Comparison of ENCODE assay signal across 8 mouse cellular contexts in the genomic region with DNA sequence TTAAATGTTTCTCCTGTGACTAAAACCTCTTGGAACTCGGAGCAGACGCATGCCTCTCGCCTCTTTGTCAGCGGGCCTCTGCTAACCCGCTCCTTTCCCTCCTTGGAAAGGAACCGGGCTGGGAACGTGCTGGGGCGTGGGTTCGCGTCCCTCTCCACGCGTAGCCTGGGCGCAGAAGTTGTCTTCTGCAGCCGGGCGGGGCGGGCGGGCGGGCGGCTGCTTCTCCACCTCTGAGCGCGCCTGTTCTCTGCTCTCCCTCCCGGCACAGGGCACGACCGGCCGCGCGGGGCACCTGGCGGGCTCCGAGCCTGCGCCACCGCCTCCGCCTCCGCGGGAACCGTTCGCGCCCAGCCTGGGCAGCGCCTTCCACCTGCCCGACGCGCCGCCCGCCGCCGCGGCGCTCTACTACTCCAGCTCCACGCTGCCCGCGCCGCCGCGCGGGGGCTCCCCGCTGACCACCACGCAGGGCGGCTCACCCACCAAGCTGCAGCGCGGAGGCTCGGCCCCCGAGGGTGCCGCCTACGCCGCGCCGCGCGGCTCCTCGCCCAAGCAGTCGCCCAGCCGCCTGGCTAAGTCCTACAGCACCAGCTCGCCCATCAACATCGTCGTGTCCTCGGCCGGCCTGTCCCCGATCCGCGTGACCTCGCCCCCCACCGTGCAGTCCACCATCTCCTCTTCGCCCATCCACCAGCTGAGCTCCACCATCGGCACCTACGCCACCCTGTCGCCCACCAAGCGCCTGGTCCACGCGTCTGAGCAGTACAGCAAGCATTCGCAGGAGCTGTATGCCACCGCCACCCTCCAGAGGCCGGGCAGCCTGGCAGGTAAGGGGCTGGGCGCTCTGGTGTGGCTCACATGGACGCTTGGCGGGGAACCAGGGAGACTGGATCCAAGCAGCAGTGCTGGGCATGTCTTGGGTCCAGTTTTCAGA.
A peak's percentile ranks its signal among the peaks of the same experiment; 100 is the strongest.
DNase-seq lines count a peak whose midpoint lies in the region; ATAC-seq and TF ChIP-seq lines count a peak whose summit lies in the region.

No protein-coding gene starts in this region.

- no peaks in the 10 kb centered on the region for H3K36me3 ChIP-seq in ES-Bruce4 (ENCODE audit: control insufficient read depth, insufficient read depth, low read length, poor library complexity, severe bottlenecking)
- no peaks in the 10 kb centered on the region for H3K36me3 ChIP-seq in hindbrain, embryonic 11.5 days (ENCODE audit: control insufficient read depth, insufficient read depth, low read length)
- H3K36me3 ChIP-seq in limb, embryonic 15.5 days: no peaks in the 10 kb centered on the region
- no peaks in the 10 kb centered on the region; the same call in 1 of the 2 replicates for H3K36me3 ChIP-seq in midbrain, embryonic 16.5 days (ENCODE audit: control insufficient read depth, insufficient read depth, low read length)

- 2% methylated on average over 70 of the region's 94 CpGs for WGBS in hindbrain, embryonic 11.5 days
- WGBS in limb, embryonic 15.5 days: 1% methylated on average over 88 of the region's 94 CpGs
- 2% methylated on average over 92 of the region's 94 CpGs for WGBS in midbrain, embryonic 16.5 days

- DNase-seq in adrenal gland, postnatal 10 days: peak; percentile 19
- DNase-seq in adrenal gland, adult 8-10 months: no peak
- peak; percentile 54 for DNase-seq in embryo, embryonic 11 days
- peak; percentile 48 for DNase-seq in hindbrain, embryonic 11.5 days (ENCODE audit: low spot score)
- peak; percentile 54 for DNase-seq in thymus, postnatal 4 days

- no peaks in the 10 kb centered on the region for H3K9me3 ChIP-seq in ES-Bruce4 (replicated peaks; ENCODE audit: control insufficient read depth, insufficient read depth, low read length, poor library complexity, severe bottlenecking)
- no peaks in the 10 kb centered on the region for H3K9me3 ChIP-seq in hindbrain, embryonic 11.5 days (ENCODE audit: control insufficient read depth, low read length)
- no peaks in the 10 kb centered on the region for H3K9me3 ChIP-seq in limb, embryonic 15.5 days
- no peaks in the 10 kb centered on the region for H3K9me3 ChIP-seq in midbrain, embryonic 16.5 days (replicated peaks; ENCODE audit: control insufficient read depth, low read length, poor library complexity, severe bottlenecking)

- TF ChIP-seq POLR2A in ES-Bruce4 (IDR thresholded peaks at IDR 0.05; ENCODE audit: insufficient read depth, low read length): no peak

- TF ChIP-seq CTCF in ES-Bruce4 (IDR thresholded peaks at IDR 0.05; ENCODE audit: low read depth, low read length): no peak

- H3K27me3 ChIP-seq in ES-Bruce4 (ENCODE audit: control insufficient read depth, insufficient read depth, low read length, poor library complexity, severe bottlenecking): 0 out of 2 replicates have a peak, but pooled peaks cover 3% of the 10 kb centered on the region
- H3K27me3 ChIP-seq in hindbrain, embryonic 11.5 days (ENCODE audit: control insufficient read depth, insufficient read depth, low read length): peaks cover 5% of the 10 kb centered on the region; the same call in 1 of the 2 replicates
- peaks cover 35% of the 10 kb centered on the region for H3K27me3 ChIP-seq in limb, embryonic 15.5 days
- H3K27me3 ChIP-seq in midbrain, embryonic 16.5 days (ENCODE audit: control insufficient read depth, insufficient read depth, low read depth, low read length): no peaks in the 10 kb centered on the region

- H3K9ac ChIP-seq in ES-Bruce4 (ENCODE audit: low read depth, poor library complexity, severe bottlenecking): peak overlapping the region; percentile 71
- H3K9ac ChIP-seq in hindbrain, embryonic 11.5 days (ENCODE audit: low read depth, low read length): peak overlapping the region; percentile 58
- H3K9ac ChIP-seq in limb, embryonic 15.5 days: 0 out of 2 replicates have a peak overlapping the region, but pooled peaks have one; percentile 18
- H3K9ac ChIP-seq in midbrain, embryonic 16.5 days (ENCODE audit: low read depth, low read length): peak overlapping the region; percentile 81

- no peak overlapping the region for H3K27ac ChIP-seq in ES-Bruce4 (ENCODE audit: insufficient read depth, low read length)
- H3K27ac ChIP-seq in hindbrain, embryonic 11.5 days (ENCODE audit: low read depth, low read length): no peak overlapping the region
- no peak overlapping the region for H3K27ac ChIP-seq in limb, embryonic 15.5 days
- peak overlapping the region; percentile 41; the same call in 1 of the 2 replicates for H3K27ac ChIP-seq in midbrain, embryonic 16.5 days (ENCODE audit: low read length)

- peak overlapping the region; percentile 66 for H3K4me3 ChIP-seq in ES-Bruce4 (ENCODE audit: low read depth, low read length)
- peak overlapping the region; percentile 53 for H3K4me3 ChIP-seq in hindbrain, embryonic 11.5 days (ENCODE audit: low read depth, low read length)
- peak overlapping the region; percentile 52 for H3K4me3 ChIP-seq in limb, embryonic 15.5 days
- peak overlapping the region; percentile 63 for H3K4me3 ChIP-seq in midbrain, embryonic 16.5 days (ENCODE audit: low read depth, low read length)

- TF ChIP-seq EP300 in ES-Bruce4 (IDR thresholded peaks at IDR 0.05; ENCODE audit: insufficient read depth, low read depth, low read length): no peak

- peak overlapping the region; percentile 99 for H3K4me2 ChIP-seq in hindbrain, embryonic 11.5 days (replicated peaks; ENCODE audit: low read depth, low read length)
- peak overlapping the region; percentile 98 for H3K4me2 ChIP-seq in limb, embryonic 15.5 days
- peak overlapping the region; percentile 95 for H3K4me2 ChIP-seq in midbrain, embryonic 16.5 days (ENCODE audit: low read length)

- peaks cover 4% of the 10 kb centered on the region for H3K4me1 ChIP-seq in ES-Bruce4 (ENCODE audit: control insufficient read depth, insufficient read depth, low read length)
- 0 out of 2 replicates have a peak, but pooled peaks cover 3% of the 10 kb centered on the region for H3K4me1 ChIP-seq in hindbrain, embryonic 11.5 days (replicated peaks; ENCODE audit: control insufficient read depth, insufficient read depth, low read length)
- peaks cover 11% of the 10 kb centered on the region for H3K4me1 ChIP-seq in limb, embryonic 15.5 days
- peaks cover 15% of the 10 kb centered on the region; the same call in 1 of the 2 replicates for H3K4me1 ChIP-seq in midbrain, embryonic 16.5 days (ENCODE audit: control insufficient read depth, insufficient read depth, low read length)

- ATAC-seq in hindbrain, embryonic 11.5 days (ENCODE audit: low FRiP score): peak; percentile 70
- no peak for ATAC-seq in limb, embryonic 15.5 days (ENCODE audit: insufficient number of reproducible peaks, low FRiP score, low TSS enrichment, low read depth)
- peak; percentile 80 for ATAC-seq in midbrain, embryonic 16.5 days

Comparison
In these comparisons a context has a peak if more than half of its experiments do, and no peak if none do; other contexts are left out.
1. H3K9ac ChIP-seq: peak in every context shown above with its lines; median percentile 81 in midbrain, embryonic 16.5 days; 71 in ES-Bruce4; 58 in hindbrain, embryonic 11.5 days; 18 in limb, embryonic 15.5 days.